Mouse (Mus musculus): ENCODE measurements around the gene Kif3a. TPM values are rescaled to one million over a fixed set of nuclear protein-coding genes. Genes with fewer than 3 reads are reported as not detected.

The Kif3a gene
- polyA plus RNA-seq, 1 experiment from 2014 or later = 363 TPM

GRCm38 (mm10) chr11:53637046-53637802 lies 70.0 kb downstream of the Kif3a start:
- no peaks in the 10 kb centered on the region for H3K36me3 ChIP-seq (ENCODE audit: control insufficient read depth, insufficient read depth, low read length)
- no peak overlapping the region for H3K9ac ChIP-seq (ENCODE audit: low read depth, low read length)
- H3K4me2 ChIP-seq (ENCODE audit: low read length) = no peak overlapping the region
- 25% methylated on average over 21 of the region's 21 CpGs for WGBS
- H3K27ac ChIP-seq (ENCODE audit: low read length) = no peak overlapping the region
- no peak overlapping the region for H3K4me3 ChIP-seq (ENCODE audit: low read depth, low read length)
- H3K4me1 ChIP-seq (ENCODE audit: control insufficient read depth, insufficient read depth, low read length) = peaks cover 10% of the 10 kb centered on the region; the same call in 1 of the 2 replicates
- H3K9me3 ChIP-seq (replicated peaks; ENCODE audit: control insufficient read depth, low read length, poor library complexity, severe bottlenecking) = no peaks in the 10 kb centered on the region
- no peak for ATAC-seq
- peaks cover 12% of the 10 kb centered on the region for H3K27me3 ChIP-seq (ENCODE audit: control insufficient read depth, insufficient read depth, low read depth, low read length)

- H3K4me3 ChIP-seq (ENCODE audit: low read depth, low read length) = no peak overlapping the region
- ATAC-seq = no peak
Measured at GRCm38 (mm10) chr11:53637803-53638260, 70.7 kb downstream of the Kif3a start.

GRCm38 (mm10) chr11:53642744-53643279 lies 75.6 kb downstream of the Kif3a start:
- Histone ChIP-seq H3K36me3 (ENCODE audit: control insufficient read depth, insufficient read depth, low read length) (no peaks in the 10 kb centered on the region), H3K27ac (ENCODE audit: low read length) (no peak overlapping the region), H3K9ac (ENCODE audit: low read depth, low read length) (no peak overlapping the region), H3K4me1 (ENCODE audit: control insufficient read depth, insufficient read depth, low read length) (no peaks in the 10 kb centered on the region), H3K4me2 (ENCODE audit: low read length) (no peak overlapping the region), H3K9me3 (replicated peaks; ENCODE audit: control insufficient read depth, low read length, poor library complexity, severe bottlenecking) (no peaks in the 10 kb centered on the region), H3K27me3 (ENCODE audit: control insufficient read depth, insufficient read depth, low read depth, low read length) (no peaks in the 10 kb centered on the region), H3K4me3 (ENCODE audit: low read depth, low read length) (no peak overlapping the region)
- ATAC-seq = no peak
- WGBS = 77% methylated on average over 12 of the region's 12 CpGs

More at GRCm38 (mm10) chr11:53637803-53638260, 70.7 kb downstream of the Kif3a start:
- Histone ChIP-seq H3K4me2 (ENCODE audit: low read length) (no peak overlapping the region), H3K27me3 (ENCODE audit: control insufficient read depth, insufficient read depth, low read depth, low read length) (peaks cover 12% of the 10 kb centered on the region), H3K4me1 (ENCODE audit: control insufficient read depth, insufficient read depth, low read length) (peaks cover 10% of the 10 kb centered on the region; the same call in 1 of the 2 replicates), H3K27ac (ENCODE audit: low read length) (no peak overlapping the region), H3K9me3 (replicated peaks; ENCODE audit: control insufficient read depth, low read length, poor library complexity, severe bottlenecking) (no peaks in the 10 kb centered on the region), H3K9ac (ENCODE audit: low read depth, low read length) (no peak overlapping the region), H3K36me3 (ENCODE audit: control insufficient read depth, insufficient read depth, low read length) (no peaks in the 10 kb centered on the region)
- WGBS = 87% methylated on average over 10 of the region's 10 CpGs

GRCm38 (mm10) chr11:53644017-53644416 lies 76.8 kb downstream of the Kif3a start:
- Histone ChIP-seq H3K4me2 (ENCODE audit: low read length) (no peak overlapping the region), H3K36me3 (ENCODE audit: control insufficient read depth, insufficient read depth, low read length) (no peaks in the 10 kb centered on the region), H3K9ac (ENCODE audit: low read depth, low read length) (no peak overlapping the region), H3K4me1 (ENCODE audit: control insufficient read depth, insufficient read depth, low read length) (no peaks in the 10 kb centered on the region), H3K4me3 (ENCODE audit: low read depth, low read length) (no peak overlapping the region), H3K27me3 (ENCODE audit: control insufficient read depth, insufficient read depth, low read depth, low read length) (no peaks in the 10 kb centered on the region), H3K9me3 (replicated peaks; ENCODE audit: control insufficient read depth, low read length, poor library complexity, severe bottlenecking) (no peaks in the 10 kb centered on the region), H3K27ac (ENCODE audit: low read length) (no peak overlapping the region)
- no peak for ATAC-seq
- 76% methylated on average over 5 of the region's 5 CpGs for WGBS

GRCm38 (mm10) chr11:53651441-53651840 lies 84.3 kb downstream of the Kif3a start:
- no peaks in the 10 kb centered on the region for H3K4me1 ChIP-seq (ENCODE audit: control insufficient read depth, insufficient read depth, low read length)
- H3K36me3 ChIP-seq (ENCODE audit: control insufficient read depth, insufficient read depth, low read length) = peaks cover 6% of the 10 kb centered on the region; the same call in 1 of the 2 replicates
- no peaks in the 10 kb centered on the region for H3K27me3 ChIP-seq (ENCODE audit: control insufficient read depth, insufficient read depth, low read depth, low read length)
- H3K9ac ChIP-seq (ENCODE audit: low read depth, low read length) = no peak overlapping the region
- H3K4me3 ChIP-seq (ENCODE audit: low read depth, low read length) = no peak overlapping the region
- H3K9me3 ChIP-seq (replicated peaks; ENCODE audit: control insufficient read depth, low read length, poor library complexity, severe bottlenecking) = no peaks in the 10 kb centered on the region
- no peak for ATAC-seq
- no peak overlapping the region for H3K4me2 ChIP-seq (ENCODE audit: low read length)
- H3K27ac ChIP-seq (ENCODE audit: low read length) = no peak overlapping the region
- WGBS = 90% methylated on average over 4 of the region's 4 CpGs

Other genes starting within 250 kb of the Kif3a start
- gene Zcchc10, start 242.7 kb upstream of the Kif3a start, polyA plus RNA-seq (2015; fragmentation: Nextera tagmentation; extraction: Ambion mirVana) = 13.7 and 16.1 TPM in 2 replicates
- 42.4 and 53.5 TPM in 2 replicates for gene Aff4, start 216.5 kb upstream of the Kif3a start, polyA plus RNA-seq (2015; fragmentation: Nextera tagmentation; extraction: Ambion mirVana)
- not detected in 2 replicates for gene Leap2, start 144.2 kb upstream of the Kif3a start, polyA plus RNA-seq (2015; fragmentation: Nextera tagmentation; extraction: Ambion mirVana)
- 610 and 673 TPM in 2 replicates for gene Uqcrq, start 136.5 kb upstream of the Kif3a start, polyA plus RNA-seq (2015; fragmentation: Nextera tagmentation; extraction: Ambion mirVana)
- 1.8 and 3.1 TPM in 2 replicates for gene Gdf9, start 136.4 kb upstream of the Kif3a start, polyA plus RNA-seq (2015; fragmentation: Nextera tagmentation; extraction: Ambion mirVana)
- gene Gm10447, start 110.3 kb upstream of the Kif3a start, polyA plus RNA-seq (2015; fragmentation: Nextera tagmentation; extraction: Ambion mirVana) = 0.10 TPM in 1 of 2 replicates, not detected in the other
- 3.0 and 4.5 TPM in 2 replicates for gene Shroom1, start 110.2 kb upstream of the Kif3a start, polyA plus RNA-seq (2015; fragmentation: Nextera tagmentation; extraction: Ambion mirVana)
- gene Gm9837, start 96.9 kb upstream of the Kif3a start, polyA plus RNA-seq (2015; fragmentation: Nextera tagmentation; extraction: Ambion mirVana) = not detected in 2 replicates
- not detected in 2 replicates for gene Gm9945, start 87.2 kb upstream of the Kif3a start, polyA plus RNA-seq (2015; fragmentation: Nextera tagmentation; extraction: Ambion mirVana)
- gene Sowaha, start 87.1 kb upstream of the Kif3a start, polyA plus RNA-seq (2015; fragmentation: Nextera tagmentation; extraction: Ambion mirVana) = 1.1 and 1.6 TPM in 2 replicates
- gene Sept8, start 48.1 kb upstream of the Kif3a start, polyA plus RNA-seq (2015; fragmentation: Nextera tagmentation; extraction: Ambion mirVana) = 20.0 and 20.7 TPM in 2 replicates
- gene Il4, start 51.3 kb downstream of the Kif3a start, polyA plus RNA-seq (2015; fragmentation: Nextera tagmentation; extraction: Ambion mirVana) = 5.2 and 5.5 TPM in 2 replicates
- not detected in 2 replicates for gene Il13, start 67.3 kb downstream of the Kif3a start, polyA plus RNA-seq (2015; fragmentation: Nextera tagmentation; extraction: Ambion mirVana)
- 11.0 and 11.7 TPM in 2 replicates for gene Rad50, start 139.9 kb downstream of the Kif3a start, polyA plus RNA-seq (2015; fragmentation: Nextera tagmentation; extraction: Ambion mirVana)
- not detected in 2 replicates for gene Il5, start 153.4 kb downstream of the Kif3a start, polyA plus RNA-seq (2015; fragmentation: Nextera tagmentation; extraction: Ambion mirVana)
- 2.0 and 2.2 TPM in 2 replicates for gene Irf1, start 202.6 kb downstream of the Kif3a start, polyA plus RNA-seq (2015; fragmentation: Nextera tagmentation; extraction: Ambion mirVana)
- not detected in 2 replicates for gene Gm17334, start 205.8 kb downstream of the Kif3a start, polyA plus RNA-seq (2015; fragmentation: Nextera tagmentation; extraction: Ambion mirVana)